Mouse (Mus musculus): ENCODE results near the gene Eml1. TPM values are rescaled to one million over a fixed set of nuclear protein-coding genes. Genes with fewer than 3 reads are reported as not detected.

The Eml1 gene
- total RNA-seq (2014; fragmentation: Nextera tagmentation), result not detected in 2 replicates
- total RNA-seq (2017), result not detected in 2 replicates

DNA sequence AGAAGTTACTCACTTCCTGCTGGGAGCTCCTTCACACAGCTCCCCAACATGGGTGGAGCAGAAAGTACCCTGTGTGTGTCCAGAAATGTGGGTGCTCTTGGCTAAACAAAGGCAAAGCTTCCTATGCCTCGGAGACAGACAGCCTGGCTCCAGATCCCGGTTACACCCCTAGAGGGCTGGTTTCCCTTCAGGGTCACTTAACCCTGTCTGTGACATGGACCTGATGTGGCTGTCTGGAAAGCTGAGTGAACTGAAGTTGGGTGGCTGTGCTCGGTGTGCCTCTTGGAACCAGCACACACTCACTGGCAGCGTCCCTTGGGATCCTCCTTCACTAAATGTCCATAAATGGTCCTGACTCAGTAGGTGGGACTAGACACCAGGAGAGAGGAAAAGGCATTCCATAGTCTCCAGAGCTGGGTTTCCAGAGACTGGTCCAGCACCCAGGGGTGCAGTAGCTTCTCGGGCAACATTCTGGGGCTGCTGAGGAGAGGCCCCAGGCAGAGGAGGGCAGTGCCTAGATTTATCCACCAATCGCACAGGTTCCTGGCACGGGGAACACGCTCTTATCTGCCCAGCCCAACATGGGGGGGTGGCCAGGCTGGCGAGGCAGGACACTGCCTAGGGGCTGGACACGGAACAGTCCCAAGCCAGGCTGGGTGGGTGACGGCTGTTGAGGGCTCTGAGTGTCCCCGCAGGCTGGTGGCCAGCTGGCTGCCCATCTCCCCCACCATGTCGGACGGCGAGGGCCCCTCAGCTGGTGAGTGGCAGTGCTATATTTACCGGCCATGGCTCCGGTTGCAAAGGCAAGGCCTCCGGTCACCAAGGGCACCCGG is at the start of gene Eml1:
Gene Eml1, plus strand, starts transcription at position 362 of the 833 bp plus-strand sequence.
- no peak; the same call in 1 of the 2 replicates for ATAC-seq (replicated peaks; ENCODE audit: poor library complexity, severe bottlenecking)

DNA sequence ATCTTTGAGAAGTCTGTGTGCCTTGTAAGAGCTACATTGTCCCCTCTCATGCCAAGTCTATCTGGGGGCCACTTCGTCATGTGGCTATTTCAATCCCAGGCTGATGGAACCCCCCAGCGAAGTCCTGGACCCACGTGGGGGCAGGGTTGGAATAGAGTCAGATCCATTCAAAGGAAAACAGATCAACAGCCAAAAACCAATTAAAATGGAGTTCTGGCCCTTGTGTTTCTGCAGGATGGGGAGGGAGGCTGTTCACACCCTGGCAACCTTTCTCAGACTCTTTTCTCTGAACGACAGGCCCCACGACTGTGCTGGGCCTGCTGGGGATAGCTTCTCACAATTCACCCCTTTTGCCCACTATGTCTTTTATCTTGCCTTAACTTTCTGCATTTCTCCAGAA is 44.4 kb upstream of the Eml1 start:
- no peak for ATAC-seq (replicated peaks; ENCODE audit: poor library complexity, severe bottlenecking)

DNA sequence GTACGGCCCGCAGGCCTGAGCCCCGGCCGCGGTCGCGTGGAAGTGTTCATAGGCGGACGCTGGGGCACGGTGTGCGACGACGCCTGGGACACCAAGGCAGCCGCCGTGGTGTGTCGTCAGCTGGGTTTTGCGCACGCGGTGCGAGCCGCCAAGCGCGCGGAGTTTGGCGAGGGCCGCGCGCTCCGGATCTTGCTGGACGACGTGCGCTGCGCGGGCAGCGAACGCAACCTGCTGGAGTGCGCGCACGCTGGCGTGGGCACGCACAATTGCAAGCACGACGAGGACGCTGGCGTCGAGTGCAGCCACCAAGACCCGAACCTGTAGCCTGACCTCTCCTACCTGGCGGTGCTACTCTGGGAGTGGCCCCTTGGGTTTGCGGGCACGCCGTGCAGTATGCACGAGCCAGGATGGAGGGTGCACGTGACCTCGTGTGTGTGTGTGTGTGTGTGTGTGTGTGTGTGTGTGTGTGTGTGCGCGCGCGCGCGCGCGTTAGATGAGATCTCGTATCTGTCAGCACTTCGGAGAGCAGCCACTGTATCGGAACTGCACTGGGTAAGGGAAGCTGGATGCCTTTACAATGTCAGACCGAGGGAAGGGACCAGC is 42.8 kb upstream of the Eml1 start:
- ATAC-seq (replicated peaks; ENCODE audit: poor library complexity, severe bottlenecking), result peak; percentile 36

DNA sequence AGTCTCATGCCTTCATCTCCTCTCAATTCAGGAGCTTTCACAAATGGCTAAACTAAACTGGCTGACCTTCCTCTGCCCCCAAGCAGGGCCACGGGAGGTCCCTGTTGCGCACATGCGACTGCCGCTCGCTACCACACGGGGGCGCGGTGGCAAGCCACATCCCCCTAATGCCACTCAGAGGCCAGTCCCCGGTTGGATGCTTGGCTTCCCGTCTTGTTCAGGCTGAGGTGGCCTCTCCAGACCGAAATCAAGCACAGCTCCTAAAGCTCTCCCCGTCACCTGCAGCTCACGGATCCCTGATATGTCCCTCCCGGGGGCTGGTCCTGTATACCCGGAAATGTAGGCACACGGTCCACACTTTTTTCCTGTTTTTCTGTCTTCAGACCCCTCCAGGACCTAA is 37.7 kb upstream of the Eml1 start:
- peak; percentile 66 for ATAC-seq (replicated peaks; ENCODE audit: poor library complexity, severe bottlenecking)

DNA sequence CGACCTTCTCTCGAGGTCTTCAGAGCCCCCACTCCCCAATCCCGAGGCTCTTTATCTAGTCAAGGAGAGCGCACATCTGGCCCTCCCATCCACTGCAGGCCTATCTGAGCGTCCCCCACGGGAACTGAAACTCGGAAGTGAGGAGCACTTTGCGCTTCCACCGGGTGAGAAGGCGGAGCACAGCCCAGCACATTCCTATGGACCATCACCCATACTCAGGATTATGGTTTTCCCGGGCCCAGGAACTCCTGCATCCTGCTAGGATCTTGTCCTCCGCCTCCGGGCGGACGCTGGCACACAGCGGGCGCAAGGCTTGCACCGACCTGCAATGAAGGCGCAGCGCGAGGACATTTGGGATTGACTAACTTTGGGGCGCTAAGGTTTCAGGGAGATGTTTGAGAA is 37.3 kb upstream of the Eml1 start:
- ATAC-seq (replicated peaks; ENCODE audit: poor library complexity, severe bottlenecking), result peak; percentile 65

DNA sequence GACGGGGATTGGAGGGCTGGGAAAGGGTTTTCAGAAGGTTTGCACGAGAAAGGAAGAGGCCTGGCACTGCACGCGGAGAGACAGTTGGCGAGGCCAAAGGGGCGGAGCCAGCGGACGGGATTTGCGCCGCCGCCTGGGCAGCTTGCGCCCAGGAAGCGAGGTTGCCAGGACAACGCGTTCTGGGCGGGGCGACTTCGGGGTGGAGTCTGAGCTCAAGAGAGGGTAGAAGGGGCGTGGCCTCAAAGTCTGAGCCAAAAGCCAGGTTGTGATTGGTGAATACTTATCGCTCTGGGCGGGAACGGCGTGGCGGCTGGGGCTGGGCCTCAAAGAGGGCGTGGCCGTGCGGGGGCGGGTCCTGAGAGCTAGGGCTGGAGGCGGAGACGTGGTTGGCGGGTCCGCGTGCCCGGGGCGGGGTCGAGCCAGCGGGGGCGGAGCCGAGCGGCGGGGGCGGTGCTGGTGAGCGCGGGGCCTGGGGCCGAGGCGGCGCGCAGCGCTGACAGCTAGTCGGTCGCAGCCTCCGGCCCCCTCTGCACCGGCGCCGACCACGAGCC is 36.8 kb upstream of the Eml1 start, which contains the start of gene Cyp46a1:
Gene Cyp46a1, plus strand, starts transcription at position 487 of the 551 bp plus-strand sequence.
- peak; percentile 82 for ATAC-seq (replicated peaks; ENCODE audit: poor library complexity, severe bottlenecking)

DNA sequence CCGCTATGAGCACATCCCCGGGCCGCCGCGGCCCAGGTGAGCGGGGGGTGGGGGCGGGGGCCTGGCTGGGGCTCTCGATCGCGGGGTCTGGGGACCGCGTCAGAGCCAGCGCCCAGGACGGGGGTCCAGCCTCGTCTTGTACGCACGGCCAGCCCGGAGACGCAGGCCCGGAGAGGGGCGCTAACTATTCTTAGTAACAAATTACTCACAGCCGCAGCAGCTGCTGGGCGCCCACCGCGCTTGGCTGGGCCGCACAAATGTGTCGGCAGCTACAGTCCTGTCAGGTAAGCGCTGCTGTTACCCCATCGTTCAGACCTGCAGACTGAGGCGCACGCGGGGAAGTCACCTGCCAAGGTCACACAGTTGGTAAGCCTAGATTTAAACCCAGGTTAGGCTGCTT is 36.2 kb upstream of the Eml1 start:
- ATAC-seq (replicated peaks; ENCODE audit: poor library complexity, severe bottlenecking), result no peak

DNA sequence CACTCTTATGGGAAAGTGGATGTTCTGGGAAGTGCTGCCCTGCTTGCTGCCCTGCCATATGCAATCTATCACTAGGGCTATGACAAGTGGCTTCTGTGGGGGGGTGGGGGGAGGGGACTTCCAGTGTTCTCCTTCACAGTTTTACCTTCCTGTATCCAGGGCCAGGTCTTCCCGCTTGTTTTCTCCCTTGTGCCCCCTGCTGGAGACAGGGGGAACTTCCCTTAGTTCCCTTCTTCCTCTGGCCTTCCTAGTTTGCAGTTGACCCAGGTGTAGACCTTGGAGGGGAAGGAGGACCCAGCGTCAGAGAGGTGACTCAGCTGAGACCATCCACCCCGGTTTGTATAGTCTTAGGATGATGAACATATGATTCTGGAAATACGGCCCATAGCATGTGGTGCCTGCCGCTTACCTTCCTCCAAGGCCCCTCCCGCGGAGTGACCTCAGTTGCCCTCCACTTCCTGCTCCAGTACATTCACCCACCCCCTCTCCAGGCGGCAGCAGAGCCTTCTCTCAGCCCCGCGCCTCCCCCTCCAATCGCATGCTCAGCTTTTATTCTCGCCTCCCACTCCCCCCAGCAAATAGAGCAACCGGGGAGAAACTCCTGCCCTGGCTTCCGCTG is 32.1 kb upstream of the Eml1 start:
- peak; percentile 43 for ATAC-seq (replicated peaks; ENCODE audit: poor library complexity, severe bottlenecking)

DNA sequence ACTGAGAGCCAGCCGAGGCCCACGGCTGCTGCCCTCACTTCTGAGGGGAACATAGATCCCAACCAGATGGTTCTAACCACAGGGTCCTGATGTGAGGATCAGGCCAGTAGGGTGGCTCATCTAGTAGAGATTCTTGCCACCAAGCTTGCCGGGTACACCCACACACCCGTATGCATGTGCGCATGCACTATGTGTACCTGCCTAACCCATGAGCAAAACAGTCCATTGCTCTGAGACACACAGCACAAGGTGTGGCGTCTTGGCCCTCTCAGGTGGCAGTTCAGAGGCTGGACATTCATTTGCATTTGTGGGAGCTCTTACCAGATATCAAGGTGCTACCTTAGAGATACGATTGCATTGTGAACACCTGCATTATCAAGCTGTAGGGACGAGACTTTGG is 22.6 kb upstream of the Eml1 start:
- no peak for ATAC-seq (replicated peaks; ENCODE audit: poor library complexity, severe bottlenecking)

DNA sequence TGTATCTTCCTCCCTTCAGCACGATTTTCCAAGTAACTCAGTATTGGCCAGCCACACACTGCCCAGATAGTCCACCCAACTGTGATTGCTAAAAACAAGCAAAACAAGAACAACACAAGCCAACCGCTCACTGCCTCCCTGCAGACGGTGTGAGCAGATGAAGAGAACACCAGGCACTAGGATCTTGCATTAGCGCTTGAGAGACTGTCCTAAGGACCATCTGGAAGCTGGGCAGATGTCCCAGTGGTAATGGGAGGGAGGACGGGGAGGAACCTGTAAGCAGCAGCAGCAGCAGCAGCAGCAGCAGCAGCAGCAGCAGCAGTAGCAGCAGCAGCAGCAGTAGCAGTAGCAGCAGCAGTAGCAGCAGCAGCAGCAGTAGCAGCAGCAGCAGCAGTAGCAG is 21.7 kb upstream of the Eml1 start:
- no peak for ATAC-seq (replicated peaks; ENCODE audit: poor library complexity, severe bottlenecking)

DNA sequence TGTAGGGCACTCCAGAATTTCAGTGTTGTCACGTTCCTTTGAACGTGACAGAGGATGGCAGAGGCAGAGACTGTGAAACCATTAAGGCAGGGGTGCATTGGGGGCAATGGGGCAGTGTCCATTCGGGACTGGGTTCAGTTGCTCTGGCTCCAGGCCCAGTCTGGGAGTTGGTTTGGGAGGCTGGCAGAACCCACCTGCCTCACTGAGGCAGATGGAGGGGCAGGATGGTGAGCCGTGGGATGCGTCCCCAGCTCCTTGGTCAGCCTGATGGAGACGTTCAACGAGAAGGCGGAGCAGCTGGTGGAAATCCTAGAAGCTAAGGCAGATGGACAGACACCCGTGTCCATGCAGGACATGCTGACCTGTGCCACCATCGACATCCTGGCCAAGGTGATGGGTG is 19.8 kb upstream of the Eml1 start:
- no peak for ATAC-seq (replicated peaks; ENCODE audit: poor library complexity, severe bottlenecking)

DNA sequence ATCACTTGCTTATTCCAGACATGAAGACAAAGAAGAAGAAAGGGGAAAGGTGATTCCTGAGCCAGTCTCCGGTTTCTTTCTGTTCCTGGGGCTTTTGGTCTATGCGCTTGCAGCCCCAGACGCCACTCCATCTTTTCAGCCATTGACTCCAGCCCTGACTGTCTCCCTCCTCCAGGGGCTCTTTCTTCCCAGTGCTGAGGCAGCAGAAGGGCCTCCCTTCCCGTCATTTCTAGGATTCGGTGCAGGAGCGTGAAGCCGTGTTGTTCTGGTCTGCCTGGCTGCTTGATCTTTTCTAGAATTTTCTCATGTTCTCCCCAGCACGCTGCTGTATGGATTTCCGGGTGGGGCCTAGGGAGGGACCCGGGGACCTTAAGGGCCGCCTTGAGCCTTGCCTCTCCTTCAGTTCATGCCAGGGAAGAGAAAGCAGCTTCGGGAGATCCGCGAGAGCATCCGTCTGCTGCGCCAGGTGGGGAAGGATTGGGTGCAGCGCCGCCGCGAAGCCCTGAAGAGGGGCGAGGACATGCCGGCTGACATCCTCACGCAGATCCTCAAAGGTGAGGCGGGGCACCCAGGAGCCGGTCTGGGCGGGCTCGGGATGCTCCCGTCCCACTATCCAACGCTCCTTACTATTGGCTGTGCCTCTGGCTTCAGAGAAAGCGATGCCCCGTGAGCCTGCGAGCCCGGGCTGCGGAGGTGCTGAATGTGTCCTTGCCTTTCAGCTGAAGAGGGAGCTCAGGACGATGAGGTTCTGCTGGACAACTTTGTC is 18.2 kb upstream of the Eml1 start:
- no peak for ATAC-seq (replicated peaks; ENCODE audit: poor library complexity, severe bottlenecking)

DNA sequence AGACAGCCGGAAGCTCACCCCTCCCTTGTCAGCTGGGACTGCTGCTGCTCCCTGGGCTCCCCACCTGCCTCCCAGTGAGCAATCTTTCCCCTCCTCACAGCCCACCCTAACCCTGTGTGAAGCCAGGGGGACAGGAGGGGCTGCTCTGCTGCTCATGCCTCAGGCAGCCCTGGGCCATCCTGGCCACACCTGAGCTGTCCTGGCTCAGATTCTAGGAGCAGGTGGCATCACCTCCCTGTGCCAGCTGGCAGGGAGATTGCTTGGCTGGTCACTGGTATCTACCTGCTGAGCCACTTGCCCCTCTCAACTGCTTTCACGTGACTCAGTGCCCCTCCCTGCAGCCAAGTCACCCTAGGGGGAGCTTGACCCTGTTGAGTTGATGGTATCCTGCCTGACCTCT is 16.5 kb upstream of the Eml1 start:
- ATAC-seq (replicated peaks; ENCODE audit: poor library complexity, severe bottlenecking), result no peak

DNA sequence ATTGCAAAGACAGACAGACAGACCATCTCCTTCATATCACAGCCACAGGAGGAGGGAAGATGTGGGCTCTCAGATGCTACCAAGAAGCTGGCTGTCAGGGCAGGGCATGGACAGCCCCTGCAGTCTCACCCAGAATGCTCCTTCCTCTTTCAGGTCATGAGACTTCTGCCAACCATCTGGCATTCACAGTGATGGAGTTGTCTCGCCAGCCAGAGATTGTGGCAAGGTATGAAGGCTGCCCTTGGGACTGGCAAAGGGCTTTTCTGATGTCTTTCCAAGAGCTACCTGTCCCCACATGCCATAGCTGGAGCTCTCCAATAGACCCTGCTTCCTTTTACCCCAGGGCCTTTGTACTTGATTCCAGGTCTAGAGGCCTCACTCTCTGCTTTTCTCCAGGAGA is 15.5 kb upstream of the Eml1 start:
- no peak for ATAC-seq (replicated peaks; ENCODE audit: poor library complexity, severe bottlenecking)

DNA sequence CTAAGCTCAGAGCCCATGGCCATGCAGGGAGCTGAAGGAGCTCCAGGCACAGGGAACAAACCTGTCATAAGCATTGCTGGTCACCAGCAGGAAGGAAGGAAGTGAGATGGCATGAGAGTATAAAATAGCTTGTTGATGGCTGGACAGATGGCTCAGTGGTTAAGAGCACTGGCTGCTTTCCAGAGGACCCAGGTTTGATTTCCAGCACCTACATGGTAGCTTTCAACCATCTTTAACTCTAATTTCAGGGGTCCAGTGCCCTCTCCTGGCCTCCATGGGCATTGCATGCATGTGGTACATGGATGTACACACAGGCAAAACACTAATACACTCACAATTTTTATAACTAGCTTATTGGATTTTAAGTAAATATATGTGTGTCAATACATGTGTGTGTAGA is 14.8 kb upstream of the Eml1 start:
- ATAC-seq (replicated peaks; ENCODE audit: poor library complexity, severe bottlenecking), result no peak

DNA sequence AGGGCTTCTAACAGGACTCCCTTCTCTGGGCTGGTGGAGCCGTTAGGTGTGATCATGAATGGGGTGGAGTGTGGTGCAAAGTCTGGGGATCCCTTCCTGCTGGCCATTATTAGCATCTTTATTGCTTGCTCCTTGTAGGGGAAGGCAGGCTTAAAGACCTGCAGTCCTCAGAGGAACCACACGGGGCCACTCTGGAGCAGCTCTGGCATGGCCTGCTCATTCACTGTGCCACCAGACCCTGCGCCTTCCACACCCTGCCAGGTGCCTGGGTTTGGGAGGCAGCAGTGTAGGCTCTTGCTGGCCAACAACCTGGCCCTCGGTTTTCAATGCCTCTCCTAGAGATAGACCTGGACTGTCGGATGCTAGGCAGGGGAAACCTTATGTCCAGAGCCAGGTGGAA is 7.0 kb upstream of the Eml1 start:
- peak; percentile 91 for ATAC-seq (replicated peaks; ENCODE audit: poor library complexity, severe bottlenecking)

DNA sequence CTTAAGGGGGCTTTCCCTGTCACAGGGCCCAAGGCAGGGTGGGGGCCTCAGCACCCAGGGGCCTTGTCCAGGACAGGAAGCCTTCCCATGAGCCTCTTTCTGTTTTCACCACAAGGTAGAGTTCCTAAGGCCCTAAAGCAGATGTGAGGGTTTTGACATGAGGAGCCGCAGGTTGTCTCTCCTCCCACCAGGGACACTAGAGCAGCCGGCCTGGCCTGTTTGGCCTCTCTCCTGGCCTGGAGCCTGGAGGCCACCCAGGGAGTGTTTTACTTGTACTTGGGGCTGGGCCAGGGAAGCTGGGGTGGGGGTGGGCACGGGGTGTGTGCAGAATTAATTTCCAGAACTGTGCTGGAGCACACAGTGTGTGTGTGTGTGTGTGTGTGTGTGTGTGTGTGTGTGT is 5.4 kb upstream of the Eml1 start:
- no peak for ATAC-seq (replicated peaks; ENCODE audit: poor library complexity, severe bottlenecking)

DNA sequence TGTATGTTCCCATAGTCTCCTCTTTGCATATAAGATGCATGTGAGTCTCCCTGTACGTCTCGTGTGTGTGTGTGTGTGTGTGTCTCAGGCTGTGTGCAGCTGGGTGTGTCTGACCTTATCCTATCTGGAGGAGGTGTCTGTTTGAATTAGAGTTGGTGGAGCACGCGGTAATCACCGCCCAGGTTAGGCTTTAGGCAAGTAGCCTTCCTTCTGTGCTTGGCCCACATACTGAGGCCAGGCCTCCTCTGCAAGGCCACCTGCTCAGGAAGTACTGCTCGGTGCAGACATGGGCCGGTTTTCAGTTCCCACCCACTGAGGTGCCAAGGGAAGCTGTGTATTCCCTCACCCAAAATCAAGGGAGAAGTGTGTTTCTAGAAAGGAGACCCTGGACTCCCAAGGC is 4.9 kb upstream of the Eml1 start:
- no peak for ATAC-seq (replicated peaks; ENCODE audit: poor library complexity, severe bottlenecking)

DNA sequence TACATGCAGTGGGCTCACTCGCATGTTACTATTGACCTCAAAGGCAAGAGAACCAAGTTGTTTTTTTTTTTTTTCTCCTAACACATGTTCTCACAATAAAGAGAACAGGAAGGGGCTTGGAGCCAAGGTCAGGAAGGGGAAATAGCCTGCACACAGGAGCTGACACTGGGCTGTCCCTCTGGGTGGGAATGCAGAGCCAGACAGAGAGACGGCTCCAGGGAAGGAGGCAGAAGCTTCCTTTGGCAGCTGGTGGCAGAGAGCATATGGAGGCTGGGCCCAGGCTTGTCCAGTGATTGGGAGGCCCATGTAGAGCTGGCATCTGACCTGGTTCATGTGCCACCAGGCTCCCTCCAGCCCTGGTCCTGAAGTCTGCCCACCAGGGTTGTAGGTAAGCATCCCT is 2.8 kb upstream of the Eml1 start:
- ATAC-seq (replicated peaks; ENCODE audit: poor library complexity, severe bottlenecking), result no peak

DNA sequence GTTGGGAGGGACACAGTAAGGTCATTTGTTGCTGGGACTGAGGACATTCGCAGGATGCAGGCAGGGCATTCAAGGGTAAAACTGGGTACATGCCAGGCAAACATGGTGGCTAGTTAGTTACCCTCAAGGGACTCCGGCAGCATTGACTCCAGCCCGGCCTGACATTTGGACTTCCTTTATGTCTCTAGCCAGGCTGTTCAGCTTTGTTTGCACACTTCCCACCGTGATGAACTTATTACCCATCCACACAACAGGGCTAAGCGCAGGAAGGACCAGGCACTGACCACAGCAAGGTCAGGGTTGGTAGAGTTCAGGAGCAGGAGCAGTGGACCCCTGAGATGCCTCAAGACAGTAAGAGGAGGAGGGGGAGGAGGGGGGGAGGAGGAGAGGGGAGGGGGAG is 1.8 kb upstream of the Eml1 start:
- no peak for ATAC-seq (replicated peaks; ENCODE audit: poor library complexity, severe bottlenecking)

DNA sequence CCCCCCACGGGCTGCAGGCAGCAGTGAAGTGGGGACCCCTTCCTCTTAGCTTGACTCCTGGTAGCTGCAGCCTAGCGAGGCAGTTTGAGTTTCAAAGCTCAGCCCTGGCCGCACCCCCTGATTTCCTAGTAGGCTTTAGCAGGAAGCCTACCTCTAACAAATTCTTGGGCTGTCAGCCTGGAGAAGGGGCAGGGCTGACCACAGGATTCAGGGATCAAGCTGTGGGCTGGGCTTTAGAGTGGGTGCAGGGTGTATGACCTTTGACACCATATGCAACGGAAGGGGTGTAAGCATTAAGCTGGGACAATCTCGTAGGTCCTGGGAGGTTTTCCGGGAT is 640 bp downstream of the Eml1 start:
- ATAC-seq (replicated peaks; ENCODE audit: poor library complexity, severe bottlenecking), result no peak

Measured in granulocyte monocyte progenitor cell, adult 5-6 weeks (primary cell).